Mouse (Mus musculus) adrenal gland (tissue): ENCODE measurements at regions not wholly inside any gene's neighbourhood (a gene's known extent, or its start where the extent isn't known, plus 50 kb on each side); places are given as distances from the start of the nearest gene placed in this dataset.

Source experiments
- intact Hi-C: fragments of 180-260 bp; cut with DNase I; formaldehyde crosslinking; loops from one replicate; pipeline ENCODE4 v1.15.1; 2025

DNA sequence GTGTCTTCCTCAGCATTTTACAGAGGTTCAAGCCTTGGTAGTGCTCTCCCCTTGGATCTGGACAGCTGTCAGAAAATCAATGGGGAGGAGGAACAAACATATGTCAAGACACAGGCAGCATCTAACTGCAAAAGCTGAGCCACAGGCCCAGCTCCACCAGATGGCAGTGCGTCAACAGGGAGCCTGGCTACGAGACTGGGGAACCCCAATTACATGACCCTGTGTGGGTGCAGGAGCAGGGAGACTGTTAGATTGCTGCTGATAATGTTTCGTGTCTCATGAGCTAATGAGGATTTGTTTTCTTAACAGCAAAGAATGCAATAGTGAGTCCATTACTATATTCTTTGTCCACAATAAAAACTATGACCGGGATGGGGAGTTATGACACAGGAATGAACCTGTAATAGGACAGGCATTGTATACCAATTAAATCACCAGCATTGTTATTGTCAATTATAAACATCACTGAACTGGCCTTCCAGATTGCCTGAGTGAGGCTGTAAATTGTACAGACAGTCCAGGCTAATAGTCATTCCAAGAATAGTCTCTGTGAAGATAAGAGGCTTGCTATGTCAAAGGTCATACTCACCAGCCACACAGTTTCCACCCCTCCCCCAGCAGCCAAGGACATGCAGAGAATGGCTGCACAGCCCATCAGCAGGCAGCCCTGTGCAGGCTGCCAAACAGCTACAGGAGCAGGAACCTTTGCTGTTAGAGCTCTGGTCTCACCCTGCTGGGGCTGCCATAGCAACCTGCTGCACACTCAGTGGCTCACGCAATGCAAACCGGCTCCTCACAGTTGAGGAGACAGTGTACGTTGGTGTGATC is 58.8 kb upstream of the Barx2 start:
- intact Hi-C loops: loop anchor here (1.0 kb wide), 1 partner anchor 187 kb away; no protein-coding TSS in a partner anchor

DNA sequence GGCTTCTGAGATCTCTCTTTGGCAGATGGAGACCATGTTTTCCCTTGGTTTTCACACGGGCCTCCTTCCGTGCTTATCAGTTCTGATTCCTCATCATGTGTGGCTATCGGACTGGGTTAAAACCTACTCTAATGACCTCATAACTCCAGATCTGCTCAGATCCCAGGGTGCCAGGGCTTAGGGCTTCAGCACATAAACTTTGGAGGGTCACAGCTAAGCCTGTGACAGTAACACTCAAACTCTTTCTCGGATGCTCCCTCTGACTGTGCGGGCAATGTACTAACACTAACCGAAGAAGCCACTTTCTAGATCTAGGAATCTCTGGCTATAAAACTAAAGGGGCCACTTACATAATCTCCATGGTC is 59.3 kb upstream of the Barx2 start:
- intact Hi-C loops: no loop called here

DNA sequence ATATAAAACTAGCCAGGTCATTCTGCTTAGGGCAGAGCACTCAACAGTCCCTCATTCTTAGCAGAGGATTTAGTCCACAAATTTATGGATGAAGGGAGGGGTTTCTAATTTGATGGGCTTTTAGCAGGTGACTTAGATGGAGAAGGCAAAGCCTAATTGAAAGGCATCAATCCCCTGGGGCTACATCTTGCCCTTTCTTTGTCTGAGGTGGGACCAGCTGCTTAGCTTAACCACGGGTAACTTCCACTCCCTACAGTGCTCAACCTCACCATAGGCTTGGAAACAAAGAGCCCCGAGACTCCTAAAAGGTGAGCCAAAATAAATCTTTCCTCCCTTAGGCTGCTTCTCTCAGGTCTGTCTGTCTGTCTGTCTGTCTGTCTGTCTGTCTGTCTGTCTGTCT is 62.9 kb upstream of the Barx2 start:
- intact Hi-C loops: no loop called here

DNA sequence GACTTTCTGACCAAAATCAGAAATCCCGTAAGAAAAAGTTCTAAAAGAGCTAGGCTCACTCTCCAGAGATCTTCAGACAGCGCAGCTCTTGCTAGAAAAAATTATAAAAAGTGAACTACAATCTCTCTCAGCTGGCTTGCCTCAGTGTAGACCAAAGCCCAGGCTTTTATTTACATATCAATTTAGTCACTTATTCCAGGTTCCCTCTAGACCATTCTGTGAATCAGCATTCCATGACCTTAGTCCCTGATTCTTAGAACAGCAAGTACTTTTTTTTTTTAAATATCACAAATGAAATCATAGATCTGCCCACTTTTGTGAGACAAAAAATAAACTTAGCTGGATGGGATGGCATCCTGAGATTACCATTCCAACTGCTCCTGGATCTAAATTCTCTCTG is 64.8 kb upstream of the Barx2 start:
- intact Hi-C loops: no loop called here

DNA sequence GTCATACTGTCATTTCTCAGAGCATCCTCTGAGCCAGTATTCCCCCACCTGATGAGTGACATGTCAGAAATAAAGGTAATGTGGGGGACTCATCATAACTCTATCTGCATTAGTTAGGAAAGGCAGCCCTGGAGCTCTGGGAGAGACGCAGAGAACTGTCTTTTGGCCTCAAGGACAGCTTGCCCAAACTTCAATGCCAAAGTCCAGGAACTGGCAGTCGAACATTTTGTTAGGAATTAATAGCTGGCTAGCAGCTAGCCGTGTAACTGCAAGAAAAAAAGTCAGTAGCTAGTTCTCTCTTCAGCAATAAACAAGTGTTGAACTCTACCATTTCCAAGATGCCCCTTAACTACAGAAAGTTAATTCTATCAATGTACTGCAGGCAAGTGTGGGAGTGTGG is 65.9 kb upstream of the Barx2 start:
- intact Hi-C loops: no loop called here

DNA sequence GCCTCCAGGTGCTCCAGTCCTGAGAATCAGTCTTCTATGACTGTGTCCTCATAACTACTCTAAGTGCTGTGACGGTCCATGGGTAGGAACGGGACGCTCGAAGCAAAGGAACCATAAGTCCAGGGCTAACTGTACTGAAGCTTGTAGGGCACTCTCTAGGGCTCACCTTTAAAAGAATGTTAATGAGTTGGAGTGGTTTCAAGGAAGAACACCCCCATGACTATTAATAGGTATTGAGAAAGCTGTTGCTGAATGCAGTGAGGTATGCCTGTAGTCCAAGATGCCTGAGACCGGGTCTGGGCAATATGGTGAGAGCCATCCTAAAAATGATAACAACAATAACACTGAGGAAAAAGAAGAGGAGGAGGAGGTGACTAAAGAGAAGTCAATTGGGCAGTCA is 67.2 kb upstream of the Barx2 start:
- intact Hi-C loops: loop anchor here (5.0 kb wide), 1 partner anchor 42 kb away; no protein-coding TSS in a partner anchor

DNA sequence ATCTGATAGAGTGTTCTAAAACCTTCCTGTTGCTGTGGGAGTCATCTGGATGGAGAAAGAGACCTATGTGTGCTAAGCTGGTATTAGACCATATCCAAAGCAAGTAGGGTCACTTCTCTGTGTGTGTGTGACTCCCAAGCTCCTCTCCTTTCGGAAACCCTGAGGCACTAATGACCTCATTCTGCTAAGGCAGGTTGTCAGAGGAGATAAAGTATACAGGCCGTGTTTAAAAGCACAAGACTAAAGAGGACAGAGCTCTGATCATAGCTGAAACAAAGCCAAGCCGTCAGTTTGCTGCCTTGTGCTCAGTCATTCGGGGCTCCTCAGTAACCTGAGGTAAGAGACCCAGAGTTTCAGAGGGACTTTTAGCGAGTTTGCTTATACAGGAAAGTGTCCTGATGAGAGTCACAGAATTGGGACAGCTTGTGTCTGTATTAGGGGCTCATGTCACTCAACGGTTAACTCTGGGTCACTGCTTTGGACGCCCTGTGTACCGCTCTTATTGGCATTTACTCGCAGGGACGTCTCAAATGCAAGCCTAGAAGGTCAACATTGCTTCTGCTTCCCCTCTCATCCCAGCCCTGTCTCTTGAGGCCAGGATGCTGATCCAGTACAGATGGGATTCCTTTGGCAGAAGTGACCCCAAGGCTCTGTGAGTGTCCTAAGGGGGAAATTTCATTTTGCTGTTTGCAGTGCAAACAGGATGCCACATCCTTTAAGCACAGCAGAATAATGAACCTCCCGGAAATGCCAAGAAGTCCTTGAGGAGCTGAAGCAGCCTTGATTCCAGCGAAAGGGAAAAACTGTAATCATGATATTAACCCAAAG is 70.7 kb upstream of the Barx2 start:
- intact Hi-C loops: loop anchor here (5.0 kb wide), 1 partner anchor 38 kb away; no protein-coding TSS in a partner anchor

DNA sequence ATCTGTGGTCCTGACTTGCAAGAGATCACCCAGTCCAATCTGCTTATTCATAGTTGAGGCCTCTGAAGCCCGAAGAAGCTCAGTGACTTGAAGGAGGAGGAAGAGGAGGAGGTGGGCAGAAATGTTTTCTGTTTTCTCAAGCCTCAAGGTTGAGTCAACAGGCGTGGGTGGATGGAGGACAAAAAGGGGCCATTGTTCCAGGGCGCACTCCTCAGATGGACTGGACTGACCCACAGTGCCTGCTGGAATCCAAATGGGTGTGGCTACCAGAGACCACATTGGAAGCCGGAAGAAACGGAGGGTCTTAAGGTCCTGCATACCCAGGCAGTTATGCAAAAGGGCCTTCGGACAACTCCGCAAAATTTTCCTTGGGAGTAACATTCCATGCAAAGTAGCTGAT is 75.6 kb upstream of the Barx2 start:
- intact Hi-C loops: no loop called here

DNA sequence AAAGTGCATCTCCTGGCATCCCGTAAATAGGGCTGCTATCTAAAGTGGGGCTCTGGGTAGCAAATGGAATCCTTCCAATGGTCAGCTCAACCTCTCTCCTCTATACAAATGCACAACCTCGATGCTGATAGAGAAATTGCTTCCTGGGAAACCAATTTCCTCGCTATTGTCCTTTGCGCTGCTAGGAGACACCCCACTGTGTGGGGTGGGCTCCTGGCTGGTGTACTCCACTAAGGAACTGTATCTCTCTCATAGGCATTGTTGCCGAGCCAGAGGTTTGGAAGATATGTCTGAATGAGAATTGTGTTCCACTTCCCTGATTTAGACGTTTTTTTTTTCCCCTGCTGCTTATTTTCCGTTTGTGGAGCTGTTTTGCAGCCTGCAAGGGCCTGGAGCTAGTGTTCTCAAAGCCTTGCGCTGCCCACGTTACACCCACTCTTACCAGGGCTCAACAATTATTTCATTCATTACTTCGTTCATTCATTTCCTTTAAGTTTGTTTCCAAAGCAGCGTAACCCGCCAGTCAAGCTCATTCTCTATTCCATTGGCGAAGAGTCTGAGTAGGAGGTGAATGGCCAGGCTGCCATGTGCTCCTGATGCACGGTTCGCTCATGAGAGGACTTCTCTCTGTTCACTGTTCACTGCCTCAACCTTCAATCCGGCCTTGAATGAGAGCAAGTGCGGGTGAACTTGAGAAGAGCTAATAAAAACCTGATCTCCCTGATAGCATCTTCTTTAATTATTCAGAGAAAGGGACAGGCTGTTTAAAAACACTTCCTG is 76.5 kb upstream of the Barx2 start:
- intact Hi-C loops: no loop called here

DNA sequence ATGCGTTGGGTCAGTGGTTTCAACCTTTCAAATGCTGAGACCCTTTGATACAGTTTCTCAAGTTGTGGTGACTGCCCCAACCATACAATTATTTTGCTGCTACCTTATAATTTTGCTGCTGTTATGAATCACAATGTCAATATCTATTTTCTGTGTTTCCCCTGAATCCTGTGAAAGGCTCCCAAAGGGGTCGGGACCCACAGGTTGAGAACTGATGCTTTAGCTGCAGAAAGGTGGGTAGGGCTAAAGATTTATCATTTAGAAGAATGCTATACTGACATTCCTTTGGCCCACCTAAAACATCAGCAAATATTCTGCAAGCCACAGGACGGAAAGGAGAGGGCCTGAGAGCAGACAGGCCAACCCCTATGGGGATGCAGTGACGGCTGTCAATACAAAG is 77.2 kb upstream of the Barx2 start:
- intact Hi-C loops: no loop called here

DNA sequence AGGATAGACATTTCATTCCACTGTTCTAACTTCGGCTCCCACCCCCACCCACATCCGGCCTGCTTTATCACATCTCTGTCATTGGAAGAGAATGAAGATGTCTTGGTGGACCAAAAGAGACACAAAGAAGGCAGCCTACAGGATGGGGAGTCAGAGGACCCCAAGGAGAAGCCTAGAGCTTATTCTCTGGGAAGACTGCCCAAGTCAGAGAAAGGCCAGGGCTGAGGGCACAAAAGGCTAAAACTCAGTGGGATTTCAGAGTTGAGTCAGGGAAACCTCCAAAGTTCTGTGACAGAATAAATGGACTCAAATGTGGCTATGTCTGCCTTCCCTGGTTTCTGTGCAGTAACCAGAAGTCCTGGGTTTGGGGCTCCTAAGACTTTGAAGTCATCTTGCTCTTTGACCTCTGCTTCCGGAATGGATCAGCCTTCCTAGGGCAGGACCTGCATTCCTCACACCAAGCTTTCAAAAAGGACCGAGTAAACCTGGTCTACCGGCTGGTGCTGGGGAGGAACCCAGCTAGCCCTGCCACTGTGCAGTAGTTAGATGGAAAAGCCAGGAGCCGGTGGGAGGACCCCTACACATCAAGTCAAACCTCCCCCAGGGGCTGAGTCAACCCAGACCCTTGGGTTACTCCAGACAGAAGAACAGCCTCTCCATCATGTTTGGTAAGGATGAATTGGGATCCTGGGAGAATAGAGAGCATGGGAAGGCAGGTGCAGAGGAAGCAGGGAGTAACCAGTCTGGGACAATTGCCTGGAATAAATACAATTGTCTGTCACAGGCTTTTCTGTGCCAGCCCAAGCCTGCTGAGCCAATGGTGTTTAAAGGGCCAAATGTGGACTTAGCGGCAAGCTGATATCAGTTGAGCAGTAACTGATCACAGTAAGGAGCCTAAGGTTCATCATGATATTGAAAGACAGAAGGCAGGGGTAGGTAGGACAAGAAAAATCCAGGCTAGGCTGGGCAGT is 80.7 kb upstream of the Barx2 start:
- intact Hi-C loops: no loop called here

DNA sequence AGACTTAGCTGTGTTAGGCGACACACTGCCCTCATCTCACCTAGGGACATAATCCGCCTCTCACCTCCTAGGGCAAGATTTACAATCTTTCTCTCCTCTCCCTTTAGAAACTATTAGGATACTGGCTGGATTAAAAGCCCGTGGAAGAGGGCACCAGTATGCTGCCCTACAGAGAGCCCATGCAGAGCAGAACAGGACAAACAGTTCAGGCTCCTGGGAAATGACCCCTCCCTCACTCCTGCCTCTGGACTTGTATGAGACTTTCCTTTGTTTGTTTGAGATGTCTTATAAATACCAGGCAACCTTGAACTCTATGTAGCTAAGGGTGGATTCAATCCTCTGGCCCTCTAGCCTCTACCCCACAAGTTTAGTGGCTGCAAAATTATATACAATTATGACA is 81.8 kb upstream of the Barx2 start:
- intact Hi-C loops: no loop called here

DNA sequence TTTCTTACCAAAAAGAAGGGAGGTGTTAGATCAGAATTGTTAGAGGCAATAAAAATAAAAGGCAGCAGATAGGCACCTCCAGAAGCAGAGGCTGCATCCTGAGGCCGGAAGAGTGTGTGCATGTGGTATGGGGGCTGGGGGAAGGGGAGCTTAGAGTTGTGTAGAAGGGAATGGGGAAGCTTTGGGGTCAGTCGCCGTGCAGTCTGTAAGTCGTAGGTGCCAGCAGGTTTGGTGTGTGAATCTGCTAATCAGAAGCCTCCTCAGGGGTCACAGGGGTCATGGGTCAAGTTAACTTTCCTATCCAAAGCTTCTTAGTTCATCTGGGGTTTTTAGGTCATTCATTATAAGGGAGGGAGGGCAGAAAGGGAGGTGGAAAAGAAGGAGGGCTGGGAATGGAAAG is 82.4 kb upstream of the Barx2 start:
- intact Hi-C loops: no loop called here

DNA sequence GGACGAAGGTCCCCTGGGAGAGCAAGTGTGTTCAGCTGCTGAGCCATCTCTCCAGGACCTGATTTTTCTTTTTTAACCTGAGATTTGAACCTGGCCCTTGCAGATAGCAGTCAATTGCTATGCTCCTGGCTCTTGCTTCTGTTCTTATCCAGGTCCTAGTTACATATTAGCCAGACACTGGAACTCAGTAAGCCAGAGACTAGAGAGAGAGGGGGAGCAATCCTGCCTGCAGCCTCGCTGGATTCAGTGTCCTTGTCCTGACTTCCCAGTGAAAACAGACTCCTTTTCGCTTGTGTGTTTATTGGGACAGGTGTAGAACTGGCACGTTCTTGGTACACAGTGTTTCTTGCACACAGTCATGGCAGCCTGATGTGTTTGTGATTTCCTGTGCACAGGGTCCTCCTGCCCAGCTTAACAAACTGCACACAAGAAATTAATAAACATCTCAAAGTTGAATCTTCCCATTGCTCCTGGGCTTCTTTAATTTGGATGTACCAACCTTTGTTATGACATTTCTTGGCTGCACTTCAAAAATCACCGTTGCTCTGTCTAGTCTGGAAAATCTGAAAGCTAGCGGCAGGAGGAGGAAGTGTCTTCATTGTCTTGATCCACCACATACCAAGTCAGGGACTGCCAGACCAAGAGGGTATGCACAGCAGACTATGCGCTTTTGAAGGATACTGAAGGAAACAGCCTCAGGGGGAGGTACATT is 83.4 kb upstream of the Barx2 start:
- intact Hi-C loops: no loop called here

DNA sequence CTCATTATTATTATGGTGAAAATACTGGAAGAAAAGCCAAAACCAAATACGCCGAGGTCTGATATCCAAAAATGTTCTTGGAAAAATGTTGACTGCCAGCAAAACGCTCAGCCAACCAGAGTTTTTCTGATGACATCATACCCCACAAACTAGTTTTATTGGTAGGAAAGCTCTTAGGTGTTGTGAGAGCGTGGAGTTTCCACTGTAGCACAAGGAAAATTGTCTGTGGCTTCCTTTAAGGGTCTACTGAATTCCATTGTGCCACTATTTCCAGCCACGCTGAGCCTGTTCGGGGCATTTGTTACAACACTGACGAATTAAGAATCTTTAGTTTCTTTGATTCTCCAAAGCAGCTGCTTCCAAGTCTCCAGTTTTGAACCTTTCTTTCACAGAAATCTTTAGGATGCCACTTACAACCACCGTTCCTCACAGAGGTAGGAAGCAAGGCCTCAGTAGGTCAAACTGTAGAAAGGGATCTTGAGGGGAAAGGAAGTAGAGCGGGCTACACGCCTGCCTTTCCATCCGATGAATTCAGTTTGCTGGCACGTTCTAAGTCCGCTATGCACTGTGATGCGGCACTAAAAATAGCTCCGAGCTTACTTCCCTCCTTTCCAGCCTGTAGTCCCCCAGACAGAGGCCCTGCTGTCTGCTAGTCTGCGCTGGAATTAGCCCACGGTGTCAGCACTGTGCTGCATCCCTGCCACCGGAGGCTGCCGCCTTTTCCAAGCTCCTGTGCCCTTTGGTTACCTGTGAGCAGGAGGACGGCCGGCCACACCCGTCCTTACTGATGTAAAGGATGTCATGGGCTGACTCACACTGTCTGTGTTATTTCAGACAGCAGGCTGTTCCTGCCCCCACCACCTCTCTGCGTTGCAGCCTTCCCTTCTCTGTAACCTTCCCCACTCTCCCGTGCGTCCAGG is 84.2 kb upstream of the Barx2 start:
- intact Hi-C loops: no loop called here

DNA sequence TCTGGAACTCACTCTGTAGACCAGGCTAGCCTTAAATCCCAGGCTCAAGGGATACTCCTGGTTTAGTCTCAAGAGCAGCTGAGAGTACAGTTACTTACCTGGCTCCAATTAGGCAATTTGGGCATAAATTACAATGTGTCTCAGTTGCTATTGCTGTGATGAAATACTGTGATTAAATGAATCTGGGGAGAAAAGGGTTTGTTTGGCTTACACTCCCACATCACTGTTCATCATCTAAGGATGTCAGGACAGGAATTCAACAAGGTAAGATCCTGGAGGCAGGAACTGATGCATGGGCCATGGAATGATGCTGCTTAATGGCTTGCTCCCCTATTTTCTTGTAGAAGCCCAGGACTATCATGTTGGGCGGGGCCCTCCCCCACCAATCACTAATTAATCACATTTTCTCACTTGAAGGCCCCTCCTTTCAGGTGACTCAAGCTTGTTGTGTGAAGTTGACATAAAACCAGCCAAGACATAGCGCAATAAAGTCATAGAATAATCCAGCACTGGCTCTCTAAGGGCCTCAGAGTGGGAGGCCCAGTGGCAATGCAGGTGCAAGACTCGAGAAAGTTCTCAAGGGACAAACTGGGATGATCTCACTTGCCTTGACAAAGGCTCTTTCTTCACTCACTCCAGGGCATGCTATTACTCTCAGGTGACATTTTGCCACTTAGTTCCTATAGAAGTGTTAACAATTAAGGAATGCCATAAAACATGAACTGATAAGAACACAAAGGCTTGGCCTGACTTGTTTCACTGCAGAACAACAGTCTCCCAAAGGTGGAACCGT is 85.4 kb upstream of the Barx2 start:
- intact Hi-C loops: no loop called here

DNA sequence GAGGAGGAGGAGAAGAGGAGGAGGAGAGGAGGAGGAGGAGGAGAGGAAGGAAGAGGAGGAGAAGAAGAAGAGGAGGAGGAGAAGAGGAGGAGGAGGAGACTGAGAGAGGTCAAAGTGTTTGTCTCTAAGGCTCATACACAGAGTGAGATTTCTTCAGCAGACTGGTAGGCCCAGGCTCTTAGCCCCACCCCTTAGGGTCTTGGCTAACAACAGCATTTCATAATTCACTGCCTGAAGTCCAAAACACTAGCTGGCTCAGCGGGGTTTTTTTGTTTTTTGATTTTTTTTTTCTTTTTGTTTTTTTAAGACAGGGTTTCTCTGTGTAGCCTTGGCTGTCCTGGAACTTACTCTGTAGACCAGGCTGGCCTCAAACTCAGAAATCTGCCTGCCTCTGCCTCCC is 86.5 kb upstream of the Barx2 start:
- intact Hi-C loops: no loop called here

DNA sequence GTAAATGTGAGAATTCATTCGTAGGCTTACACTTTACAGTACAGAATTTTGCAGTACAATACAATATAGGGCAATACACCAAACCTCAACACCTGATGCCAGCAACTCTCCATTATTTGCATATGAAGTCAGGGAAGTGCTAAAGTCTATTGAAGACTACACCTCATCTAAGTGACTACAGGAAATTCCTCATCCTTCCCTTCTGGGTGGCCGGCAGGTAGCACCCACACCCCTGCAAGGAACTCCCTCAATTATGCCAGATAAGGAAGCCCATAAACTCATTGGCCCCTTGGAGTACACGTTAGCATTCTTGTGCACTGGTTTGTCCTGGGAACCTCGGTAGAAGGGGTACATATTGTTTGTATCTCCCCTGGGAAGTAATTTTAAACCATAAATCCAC is 89.7 kb upstream of the Barx2 start:
- intact Hi-C loops: no loop called here
